Mouse (Mus musculus) hindlimb bud, embryonic 11.5 days (tissue): ENCODE measurements around the gene Kremen1.

Experiments used
- DNase-seq: peaks from one replicate; pipeline ENCODE4 v3.0.0-alpha.2; 2012; ENCODE audit warnings: low read depth, low spot score; ENCODE audit errors: extremely low spot score

Gene Kremen1

GRCm38 (mm10) chr11:5219910-5220447 lies 41.4 kb downstream of the Kremen1 start:
- DNase-seq, result no peak

- no peak for DNase-seq
These were observed 42.0 kb downstream of the Kremen1 start for GRCm38 (mm10) chr11:5219371-5219770.

DNA sequence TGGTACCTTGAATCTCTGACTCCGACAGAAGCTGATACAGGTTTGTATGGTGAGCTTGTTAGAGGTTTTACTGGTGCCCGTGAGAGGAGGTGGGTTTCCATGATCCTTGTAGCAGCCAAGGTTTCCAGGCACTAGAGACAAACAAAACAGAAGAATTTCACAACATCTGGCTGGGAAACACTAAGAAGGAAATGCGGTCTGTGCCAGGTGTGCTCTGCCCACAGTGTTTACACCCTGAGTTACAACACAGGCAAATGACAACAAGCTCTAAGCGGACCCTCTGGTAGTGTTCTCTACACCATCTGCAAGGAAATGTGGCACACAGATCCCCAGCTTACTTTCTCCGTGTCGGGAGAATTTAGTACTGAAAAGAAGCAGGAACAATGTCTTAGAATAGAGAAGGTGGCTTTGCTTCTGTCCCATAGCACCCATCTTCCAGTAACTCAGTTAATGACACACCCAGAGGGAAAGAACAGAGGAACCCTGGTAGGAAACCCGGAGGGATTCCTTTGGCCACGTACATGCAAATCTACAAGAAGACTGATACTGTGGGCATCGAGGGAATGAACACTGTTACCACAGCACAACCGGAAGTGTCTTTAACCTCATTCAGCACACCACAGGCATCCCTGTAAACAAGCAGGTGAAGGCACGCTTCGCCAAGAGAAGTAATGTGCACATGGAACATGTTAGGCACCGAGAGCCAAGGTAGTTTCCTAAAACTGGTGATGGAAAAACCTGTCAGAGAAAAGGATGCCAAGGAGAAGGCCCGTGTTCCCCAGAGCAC lies 45.8 kb downstream of the Kremen1 start:
- no peak for DNase-seq

- no peak for DNase-seq
These were observed 46.8 kb downstream of the Kremen1 start for GRCm38 (mm10) chr11:5214483-5215040.

DNA sequence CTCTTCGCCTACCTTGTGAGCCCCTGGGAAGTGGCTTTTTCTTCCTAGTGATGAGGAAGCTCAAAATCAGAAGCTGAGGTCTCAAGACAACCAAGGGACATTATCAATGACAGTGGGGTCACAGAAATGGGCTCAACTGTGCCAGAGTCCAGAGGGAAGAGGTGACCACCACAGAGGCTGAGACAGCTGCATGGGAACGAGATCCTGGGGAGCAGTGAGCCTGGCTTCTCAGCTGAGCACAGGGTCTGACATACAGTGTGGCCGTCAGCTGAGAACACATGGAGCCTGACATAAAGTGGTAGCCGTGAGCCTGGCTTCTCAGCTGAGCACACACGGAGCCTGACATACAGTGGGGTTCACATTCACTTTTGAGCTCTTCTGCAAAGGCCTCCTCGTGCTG lies 58.3 kb downstream of the Kremen1 start:
- no peak for DNase-seq

GRCm38 (mm10) chr11:5201799-5202680 lies 59.3 kb downstream of the Kremen1 start:
- no peak for DNase-seq

- DNase-seq, result no peak
These were observed 61.5 kb downstream of the Kremen1 start for GRCm38 (mm10) chr11:5199879-5200278.

DNA sequence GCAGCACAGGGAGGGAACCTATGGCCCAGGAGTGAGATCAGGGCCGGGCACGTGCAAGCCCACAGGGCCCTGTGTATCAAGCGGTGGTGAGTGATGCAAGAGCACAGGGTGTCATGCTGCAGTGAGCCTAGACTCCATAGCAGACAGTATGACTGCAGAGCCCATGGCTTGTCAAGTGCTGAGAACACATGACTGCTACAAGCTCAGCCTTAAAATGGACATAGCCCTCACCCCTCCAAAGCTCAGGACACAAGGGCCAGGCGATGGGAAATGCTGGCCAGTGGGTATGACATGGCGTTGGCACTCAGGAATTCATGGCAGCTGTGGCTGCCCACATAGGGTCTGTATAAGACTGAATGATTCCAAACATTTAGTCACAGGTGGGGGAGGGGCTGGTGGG lies 64.3 kb downstream of the Kremen1 start:
- no peak for DNase-seq

- DNase-seq, result no peak
These were observed 64.8 kb downstream of the Kremen1 start for GRCm38 (mm10) chr11:5196583-5196982.

DNA sequence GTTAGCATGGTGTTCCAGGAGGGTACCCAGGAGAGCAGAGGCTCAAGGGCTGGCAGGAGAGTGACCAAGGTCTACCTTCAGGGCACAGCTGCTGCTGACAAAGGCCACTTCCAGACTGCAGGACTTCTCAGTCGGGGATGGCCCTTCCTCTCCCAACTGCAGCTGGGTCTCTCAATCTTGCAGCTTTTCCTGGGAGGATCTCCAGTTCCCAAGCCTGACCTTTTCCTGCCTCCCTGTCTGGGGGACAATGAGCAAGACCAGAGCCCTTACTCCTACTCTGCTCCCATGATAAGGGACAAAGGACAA lies 67.8 kb downstream of the Kremen1 start:
- DNase-seq, result no peak

GRCm38 (mm10) chr11:5192840-5193575 lies 68.3 kb downstream of the Kremen1 start:
- no peak for DNase-seq

GRCm38 (mm10) chr11:5192084-5192516 lies 69.3 kb downstream of the Kremen1 start:
- DNase-seq, result no peak

DNA sequence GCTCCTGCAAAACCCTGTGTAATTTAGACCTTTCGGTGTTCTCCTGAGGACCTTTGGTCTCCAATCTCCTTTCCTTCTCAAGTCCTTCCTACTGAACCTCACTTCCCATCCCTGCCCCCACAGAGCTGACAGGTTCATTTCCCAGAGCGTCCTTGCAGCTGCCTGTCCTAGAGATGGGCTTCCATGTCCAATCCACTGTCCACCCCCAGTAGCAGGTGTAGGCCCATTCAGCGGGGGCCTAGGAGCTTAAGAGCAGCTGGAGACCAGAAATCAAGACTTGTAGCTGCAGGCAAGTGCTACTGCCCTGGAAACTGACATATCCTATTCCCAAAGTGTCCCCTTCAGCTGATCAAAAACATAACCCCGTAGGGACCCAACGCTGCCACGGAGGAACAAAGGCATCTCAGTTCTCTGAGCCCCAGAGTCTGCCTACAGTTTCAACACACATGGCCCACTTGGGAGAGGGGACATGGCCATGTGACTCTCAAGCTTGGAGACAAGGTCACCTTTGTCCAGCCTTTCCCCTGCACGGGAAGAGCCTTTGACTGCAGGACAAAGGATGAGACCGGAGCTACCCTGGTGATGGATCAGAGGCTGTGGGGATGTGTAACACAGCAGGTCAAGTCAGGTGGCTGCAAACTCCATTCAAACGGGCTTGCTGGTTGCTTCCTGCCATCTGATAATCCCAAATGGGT lies 72.0 kb downstream of the Kremen1 start:
- no peak for DNase-seq

- no peak for DNase-seq
These were observed 73.2 kb downstream of the Kremen1 start for GRCm38 (mm10) chr11:5188170-5188569.

GRCm38 (mm10) chr11:5184832-5185231 lies 76.5 kb downstream of the Kremen1 start:
- no peak for DNase-seq

DNA sequence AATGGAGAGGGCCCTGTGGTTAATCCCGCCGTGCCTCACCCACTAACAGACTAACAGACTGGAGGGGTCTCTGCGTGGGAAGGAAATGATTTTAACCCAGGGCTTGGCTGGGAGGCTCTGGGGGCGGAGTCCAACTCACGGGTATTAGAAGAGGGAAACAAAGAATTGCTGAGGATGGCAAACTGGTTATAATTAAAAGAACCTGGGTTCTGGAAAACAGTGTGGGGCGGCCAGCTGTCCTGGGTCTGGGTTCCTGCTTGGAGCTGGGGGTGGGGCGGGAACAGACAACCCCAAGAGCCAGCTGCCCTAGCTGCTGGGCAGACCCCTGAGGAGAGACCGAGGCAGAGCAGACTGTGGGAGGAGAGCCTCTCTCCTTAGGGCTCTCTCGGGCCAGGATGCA lies 77.1 kb downstream of the Kremen1 start:
- DNase-seq, result no peak

GRCm38 (mm10) chr11:5182870-5183269 lies 78.5 kb downstream of the Kremen1 start:
- DNase-seq, result no peak

DNA sequence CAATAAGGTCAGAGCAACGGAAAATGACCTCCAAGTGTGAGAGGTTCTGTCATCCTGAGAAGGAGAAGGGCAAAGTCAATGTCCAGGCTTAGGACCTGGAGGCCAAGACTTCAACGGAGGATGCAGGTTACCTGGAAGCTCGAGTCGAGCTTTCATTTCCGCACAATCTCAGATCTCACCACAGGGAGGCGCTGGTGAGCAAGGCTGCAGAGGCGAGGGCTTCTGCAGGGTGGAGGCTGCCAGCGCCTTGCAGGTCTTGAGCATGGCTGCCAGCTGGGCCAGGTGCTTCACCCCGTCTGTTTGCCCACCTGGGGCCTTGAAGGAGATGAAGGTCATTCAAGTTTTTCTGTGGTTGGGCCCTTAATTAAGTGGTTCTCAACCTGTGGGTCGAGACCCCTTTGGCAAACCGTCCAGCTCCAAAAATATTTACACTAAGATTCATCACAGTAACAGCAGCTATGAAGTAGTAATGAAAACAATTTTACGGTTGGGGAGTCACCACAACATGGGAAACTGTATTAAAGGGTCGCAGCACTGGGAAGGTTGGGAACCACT lies 79.4 kb downstream of the Kremen1 start:
- peak; percentile 77 for DNase-seq

DNA sequence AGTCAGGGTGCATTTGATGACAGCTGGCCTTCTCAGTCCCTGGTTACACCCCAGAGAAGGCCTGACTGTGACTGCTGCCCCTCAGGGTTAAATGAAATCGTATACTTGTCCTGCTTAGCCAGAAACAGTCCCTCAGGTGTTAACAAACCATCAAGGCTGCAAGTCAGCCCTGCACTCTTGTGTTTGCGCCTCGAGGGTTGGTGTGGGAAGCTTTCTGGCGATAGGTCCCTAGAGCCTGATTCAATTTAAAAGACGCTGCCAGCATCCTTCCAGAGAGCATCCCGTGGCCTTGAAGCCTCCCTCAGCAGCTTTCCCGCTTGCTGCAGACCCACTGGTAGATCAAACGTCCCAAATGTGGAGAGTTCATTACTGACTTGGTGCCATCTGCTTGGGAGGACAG lies 82.0 kb downstream of the Kremen1 start:
- DNase-seq, result no peak

DNA sequence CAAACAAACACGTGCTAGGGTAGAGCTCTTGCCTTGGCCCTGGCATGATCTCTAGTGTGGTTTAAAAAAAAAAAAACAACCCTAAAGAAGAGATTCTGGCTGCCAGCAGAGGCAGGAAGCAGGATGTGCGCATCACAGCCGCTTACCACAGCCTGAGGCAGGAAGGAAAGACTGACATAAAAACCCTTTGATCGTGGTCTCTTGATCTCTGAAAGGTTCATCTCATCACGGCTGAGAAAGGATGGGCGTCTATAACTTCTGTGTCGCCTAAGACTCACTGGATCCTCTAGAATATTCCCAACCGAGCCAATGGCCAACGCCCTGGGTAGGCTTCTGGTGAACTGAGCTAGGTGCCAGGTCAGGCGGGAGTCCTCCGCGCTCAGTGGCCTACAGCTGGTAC lies 84.2 kb downstream of the Kremen1 start:
- DNase-seq, result no peak
